Mouse (Mus musculus) testis, adult 2 months (tissue): ENCODE results near the gene Rgs3. TPM values are rescaled to one million over a fixed set of nuclear protein-coding genes. Genes with fewer than 3 reads are reported as not detected.

Experiments used
- H3K27ac ChIP-seq: fragments of 200-500 bp; 2 replicates; pipeline ENCODE4 v1.5.1; 2012; ENCODE audit warnings: low read depth, low read length; ENCODE audit not compliant: control insufficient read depth, insufficient read depth
- H3K27me3 ChIP-seq: fragments of 200-500 bp; 2 replicates; pipeline ENCODE4 v1.6.1; 2012; ENCODE audit warnings: mild to moderate bottlenecking, low read length, moderate library complexity; ENCODE audit not compliant: control insufficient read depth, insufficient read depth
- H3K36me3 ChIP-seq: fragments of 200-500 bp; 2 replicates; pipeline ENCODE4 v1.6.1; 2012; ENCODE audit warnings: mild to moderate bottlenecking, low read length; ENCODE audit not compliant: control insufficient read depth, insufficient read depth
- H3K4me1 ChIP-seq: fragments of 200-500 bp; 2 replicates; pipeline ENCODE4 v1.6.1; 2012; ENCODE audit warnings: low read length; ENCODE audit not compliant: control insufficient read depth, insufficient read depth
- H3K4me3 ChIP-seq: fragments of 200-500 bp; 2 replicates; pipeline ENCODE4 v1.5.1; 2012; ENCODE audit warnings: low read depth, mild to moderate bottlenecking, low read length, moderate library complexity, mixed read lengths; ENCODE audit not compliant: control insufficient read depth
- CTCF ChIP-seq: fragments of 200-500 bp; IDR thresholded peaks from 2 replicates; pipeline ENCODE4 v1.5.1; 2012; ENCODE audit warnings: low read depth, mild to moderate bottlenecking, inconsistent platforms, low read length, moderate library complexity; ENCODE audit not compliant: control insufficient read depth, insufficient read depth, insufficient replicate concordance
- POLR2A ChIP-seq: fragments of 200-500 bp; IDR thresholded peaks from 2 replicates; pipeline ENCODE4 v1.6.1; 2012; ENCODE audit warnings: low read depth, mild to moderate bottlenecking, inconsistent platforms, low read length, moderate library complexity; ENCODE audit not compliant: control insufficient read depth
- polyA plus RNA-seq: library from polyadenylated mRNA; depleted of rRNA; stranded (reverse); fragments of >200 nt; gene quantifications from 2 replicates; pipeline ENCODE4 v1.2.3, GENCODE M21; 2012

The Rgs3 gene
- polyA plus RNA-seq, 1 experiment: 65.5 TPM

DNA sequence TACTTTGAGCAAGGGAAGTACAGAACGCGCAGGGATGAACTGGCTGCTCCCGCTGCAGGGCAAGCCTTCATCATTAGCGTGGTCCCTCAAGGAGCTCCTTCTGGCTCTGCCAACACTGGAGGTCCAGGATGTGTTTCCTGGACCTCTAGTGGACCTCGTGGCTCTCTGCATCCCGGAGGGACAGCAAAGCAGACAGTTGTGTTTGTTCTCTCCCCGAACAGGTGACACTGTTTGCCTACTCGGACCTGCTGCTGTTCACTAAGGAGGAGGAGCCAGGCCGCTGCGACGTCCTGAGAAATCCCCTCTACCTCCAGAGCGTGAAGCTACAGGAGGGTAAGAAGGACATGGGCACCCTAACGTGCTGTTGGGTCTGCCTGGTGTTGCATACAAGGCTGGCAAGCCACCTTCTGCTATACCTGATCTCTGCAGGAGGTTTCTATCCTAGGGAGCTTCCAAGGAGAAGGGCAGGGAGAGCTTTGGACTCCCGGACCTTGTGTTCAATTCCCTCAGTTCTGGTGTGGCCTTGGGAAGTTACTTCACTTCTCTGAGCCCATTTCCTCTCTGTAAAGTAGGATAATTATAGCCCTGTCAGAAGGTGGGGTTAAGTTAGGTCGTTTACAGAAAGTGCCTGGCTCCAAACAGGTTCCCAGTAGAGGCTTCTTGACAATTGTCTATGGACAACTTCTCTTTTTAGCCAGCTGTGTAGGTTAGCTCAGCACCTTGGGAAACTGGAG lies 81.0 kb downstream of the Rgs3 start:
- no peak overlapping the region for H3K27ac ChIP-seq
- no peaks in the 10 kb centered on the region for H3K27me3 ChIP-seq
- no peaks in the 10 kb centered on the region; the same call in 1 of the 2 replicates for H3K4me1 ChIP-seq
- no peaks in the 10 kb centered on the region for H3K36me3 ChIP-seq
- H3K4me3 ChIP-seq: no peak overlapping the region
- TF ChIP-seq CTCF (no peak), POLR2A (no peak)

DNA sequence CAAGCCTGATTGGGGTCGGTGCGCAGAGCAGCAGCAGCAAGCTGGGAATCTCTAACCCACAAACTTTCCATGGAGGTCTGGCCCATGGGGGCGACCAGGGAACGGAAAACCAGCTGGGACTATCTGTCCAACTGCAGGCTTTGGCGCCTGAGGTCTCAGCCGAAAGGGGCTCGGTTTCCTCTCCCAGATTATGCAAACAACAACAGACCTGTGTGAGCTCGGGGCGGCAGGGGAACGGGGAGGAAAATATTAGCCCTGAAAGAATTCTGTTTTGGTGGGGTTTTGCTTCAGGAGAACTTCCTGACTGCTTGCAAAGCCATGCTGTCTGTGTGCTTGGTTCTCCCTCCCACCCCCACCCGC lies 81.6 kb downstream of the Rgs3 start:
- H3K27ac ChIP-seq: no peak overlapping the region
- no peaks in the 10 kb centered on the region for H3K27me3 ChIP-seq
- no peaks in the 10 kb centered on the region; the same call in 1 of the 2 replicates for H3K4me1 ChIP-seq
- no peaks in the 10 kb centered on the region for H3K36me3 ChIP-seq
- TF ChIP-seq POLR2A (no peak), CTCF (no peak)
- no peak overlapping the region for H3K4me3 ChIP-seq

DNA sequence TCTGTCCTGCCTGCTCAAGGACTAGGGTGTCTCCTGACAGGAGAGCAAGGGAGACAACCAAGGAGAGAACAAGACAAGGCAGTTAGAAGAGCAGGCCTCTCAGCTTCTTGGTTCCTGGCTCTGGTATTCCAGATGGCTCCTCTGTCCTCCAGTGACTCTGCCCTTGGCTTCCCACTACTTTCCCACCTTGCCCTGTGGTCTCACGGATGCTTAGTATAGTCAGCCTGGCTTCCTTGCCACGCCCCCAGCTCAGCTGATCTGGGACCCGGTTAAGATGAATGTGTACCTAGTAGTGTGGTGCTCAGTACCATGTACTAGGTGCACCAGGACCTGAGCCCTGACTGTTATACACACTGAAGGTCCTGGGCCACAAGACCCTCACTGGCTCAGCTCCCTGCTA lies 82.0 kb downstream of the Rgs3 start:
- TF ChIP-seq CTCF: no peak
- TF ChIP-seq POLR2A: no peak
- no peak overlapping the region for H3K4me3 ChIP-seq
- no peaks in the 10 kb centered on the region; the same call in 1 of the 2 replicates for H3K4me1 ChIP-seq
- no peaks in the 10 kb centered on the region for H3K27me3 ChIP-seq
- no peaks in the 10 kb centered on the region for H3K36me3 ChIP-seq
- H3K27ac ChIP-seq: no peak overlapping the region

DNA sequence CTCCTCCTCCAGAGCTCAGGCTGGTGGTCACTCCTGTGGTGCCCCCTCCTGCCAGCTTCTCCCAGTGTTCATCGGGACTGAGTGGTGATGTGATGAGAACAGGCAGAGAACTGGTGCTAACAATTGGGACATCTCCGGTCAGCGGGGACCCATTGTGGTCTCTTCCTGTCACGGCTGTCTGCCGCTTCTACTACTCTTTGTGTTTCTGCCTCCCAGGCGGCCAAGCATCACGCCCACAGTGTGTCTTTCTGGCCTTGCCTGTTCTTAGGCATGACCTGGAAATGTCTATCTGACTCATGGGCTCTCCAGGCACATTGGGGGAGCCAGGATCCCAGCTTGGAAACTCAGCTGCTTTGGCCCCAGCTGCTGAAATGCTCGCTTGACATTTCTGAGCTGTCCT lies 83.8 kb downstream of the Rgs3 start:
- no peaks in the 10 kb centered on the region for H3K36me3 ChIP-seq
- no peak for TF ChIP-seq POLR2A
- TF ChIP-seq CTCF: no peak
- no peaks in the 10 kb centered on the region; the same call in 1 of the 2 replicates for H3K4me1 ChIP-seq
- no peaks in the 10 kb centered on the region for H3K27me3 ChIP-seq
- no peak overlapping the region for H3K27ac ChIP-seq
- H3K4me3 ChIP-seq: no peak overlapping the region

DNA sequence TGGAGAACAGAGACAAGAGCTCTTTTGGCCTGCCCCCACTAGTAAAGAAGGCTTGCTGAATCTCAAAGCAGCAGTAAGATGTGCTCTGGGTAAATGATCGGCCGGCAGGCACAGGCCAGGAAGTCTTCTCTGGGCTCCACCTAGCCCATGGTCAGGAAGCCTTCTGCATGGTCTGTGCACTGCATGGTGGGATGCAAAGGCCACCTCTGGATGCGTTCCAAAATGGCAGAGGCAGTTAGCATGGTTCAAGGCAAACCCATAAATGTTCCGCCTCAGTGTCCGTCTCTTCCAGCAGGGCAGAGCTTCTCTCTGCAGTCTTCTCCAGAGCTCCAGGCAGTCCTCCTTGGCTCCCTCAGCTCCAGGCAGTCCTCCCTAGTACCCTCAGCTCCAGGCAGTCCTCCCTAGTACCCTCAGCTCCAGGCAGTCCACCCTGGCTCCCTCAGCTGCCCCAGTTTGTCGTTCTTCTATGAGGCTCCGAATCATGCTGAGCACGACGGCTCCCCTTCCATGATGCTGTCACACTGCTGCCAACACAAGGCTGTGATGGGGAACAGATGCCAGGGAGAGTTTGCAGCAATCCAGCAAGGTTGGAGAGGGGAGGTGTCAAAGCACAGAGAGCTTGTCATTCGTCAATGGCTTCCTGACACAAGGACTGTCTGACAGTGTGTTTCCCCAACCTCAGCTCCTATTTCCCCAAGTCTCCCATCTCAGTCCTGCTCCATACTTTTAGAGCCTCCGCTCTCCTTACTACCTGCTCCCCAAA lies 84.6 kb downstream of the Rgs3 start:
- TF ChIP-seq CTCF (no peak), POLR2A (no peak)

DNA sequence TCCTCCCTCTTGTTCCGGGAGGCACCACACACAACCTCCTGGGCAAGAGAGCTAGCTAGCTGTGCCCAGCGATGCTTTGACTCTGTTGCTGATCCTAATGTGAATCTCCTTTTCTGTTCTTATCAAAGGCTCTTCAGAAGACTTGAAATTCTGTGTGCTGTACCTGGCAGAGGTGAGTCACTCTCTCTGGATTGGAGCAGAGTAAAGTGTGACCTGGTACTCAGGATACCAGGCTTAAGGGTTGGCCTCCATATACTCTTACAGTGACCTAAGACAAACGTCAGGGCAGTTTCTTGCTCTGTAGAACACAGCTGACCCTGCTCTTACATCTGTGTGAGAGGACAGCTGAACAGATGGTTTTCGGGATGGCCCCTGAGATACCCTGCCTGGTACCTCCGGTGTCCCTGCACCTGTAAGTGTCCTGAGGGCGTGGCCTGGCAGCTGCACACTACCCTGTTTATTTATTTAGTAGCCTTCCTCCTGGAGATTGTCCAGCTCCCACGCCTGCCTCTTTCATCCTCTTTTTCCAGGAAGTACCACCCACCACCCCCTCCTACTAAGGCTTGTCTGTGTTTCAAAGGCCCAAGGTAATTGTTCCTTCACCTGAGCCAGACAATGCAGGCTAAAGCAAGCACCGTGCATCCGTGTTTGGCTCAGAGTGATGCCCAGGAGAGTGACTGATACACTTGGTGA lies 87.1 kb downstream of the Rgs3 start:
- no peaks in the 10 kb centered on the region for H3K36me3 ChIP-seq
- H3K4me3 ChIP-seq: no peak overlapping the region
- H3K27me3 ChIP-seq: no peaks in the 10 kb centered on the region
- H3K27ac ChIP-seq: no peak overlapping the region
- no peak for TF ChIP-seq POLR2A
- no peak for TF ChIP-seq CTCF
- H3K4me1 ChIP-seq: peaks cover 5% of the 10 kb centered on the region

More for the DNA sequence above, 84.6 kb downstream of the Rgs3 start:
- Histone ChIP-seq H3K27me3 (no peaks in the 10 kb centered on the region), H3K4me3 (no peak overlapping the region), H3K27ac (no peak overlapping the region), H3K4me1 (no peaks in the 10 kb centered on the region; the same call in 1 of the 2 replicates), H3K36me3 (no peaks in the 10 kb centered on the region)

DNA sequence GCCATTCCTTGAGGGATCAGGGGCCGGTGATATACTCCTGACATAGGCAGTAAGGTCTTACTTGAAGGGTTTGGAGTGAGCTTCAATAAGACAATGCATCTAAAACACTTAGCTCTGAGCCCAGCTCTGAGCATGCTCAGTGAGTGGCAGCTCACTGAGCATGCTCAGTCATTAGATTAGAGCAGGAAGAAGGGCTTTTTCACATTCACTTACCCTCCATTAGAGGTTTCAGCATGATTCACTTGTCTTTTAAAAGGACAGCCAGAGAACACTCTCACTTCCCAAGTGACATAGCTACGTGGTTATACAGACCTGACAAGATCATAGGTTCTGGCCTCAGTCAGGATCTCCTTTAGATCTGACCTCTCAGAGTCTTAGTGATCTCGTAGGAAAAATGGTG lies 89.2 kb downstream of the Rgs3 start:
- H3K27me3 ChIP-seq: no peaks in the 10 kb centered on the region

More for the DNA sequence above, 89.2 kb downstream of the Rgs3 start:
- no peak overlapping the region for H3K4me3 ChIP-seq
- peaks cover 5% of the 10 kb centered on the region for H3K4me1 ChIP-seq
- TF ChIP-seq POLR2A: no peak
- TF ChIP-seq CTCF: no peak
- no peaks in the 10 kb centered on the region for H3K36me3 ChIP-seq
- H3K27ac ChIP-seq: no peak overlapping the region
